Mouse (Mus musculus): ENCODE data around the gene Hoxa5. TPM values are rescaled to one million over a fixed set of nuclear protein-coding genes. Genes with fewer than 3 reads are reported as not detected.
A peak's percentile ranks its signal among the peaks of the same experiment; 100 is the strongest.

Hoxa5 gene
- polyA plus RNA-seq, 1 experiment = 0.06 TPM

GRCm38 (mm10) chr6:52196811-52197210 lies 7.6 kb downstream of the Hoxa5 start:
- no peak overlapping the region for H3K4me3 ChIP-seq (ENCODE audit: control insufficient read depth, low read depth, low read length)
- no peaks in the 10 kb centered on the region for H3K36me3 ChIP-seq (ENCODE audit: control insufficient read depth, insufficient read depth, low read length)
- peaks cover 7% of the 10 kb centered on the region for H3K4me1 ChIP-seq (ENCODE audit: control insufficient read depth, insufficient read depth, low read length)
- peaks cover 5% of the 10 kb centered on the region for H3K27me3 ChIP-seq (ENCODE audit: control insufficient read depth, insufficient read depth, low read length)
- H3K27ac ChIP-seq (ENCODE audit: control insufficient read depth, insufficient read depth, low read depth, low read length) = no peak overlapping the region
- TF ChIP-seq CTCF (IDR thresholded peaks at IDR 0.05; ENCODE audit: control insufficient read depth, insufficient read depth, insufficient replicate concordance, low read depth, low read length) (no peak), POLR2A (IDR thresholded peaks at IDR 0.05; ENCODE audit: control insufficient read depth, low read depth, low read length) (no peak)

GRCm38 (mm10) chr6:52194690-52195089 lies 9.7 kb downstream of the Hoxa5 start:
- Histone ChIP-seq H3K27ac (ENCODE audit: control insufficient read depth, insufficient read depth, low read depth, low read length) (no peak overlapping the region), H3K27me3 (ENCODE audit: control insufficient read depth, insufficient read depth, low read length) (no peaks in the 10 kb centered on the region), H3K4me3 (ENCODE audit: control insufficient read depth, low read depth, low read length) (no peak overlapping the region), H3K36me3 (ENCODE audit: control insufficient read depth, insufficient read depth, low read length) (no peaks in the 10 kb centered on the region), H3K4me1 (ENCODE audit: control insufficient read depth, insufficient read depth, low read length) (peaks cover 10% of the 10 kb centered on the region)
- TF ChIP-seq POLR2A (IDR thresholded peaks at IDR 0.05; ENCODE audit: control insufficient read depth, low read depth, low read length) (no peak), CTCF (IDR thresholded peaks at IDR 0.05; ENCODE audit: control insufficient read depth, insufficient read depth, insufficient replicate concordance, low read depth, low read length) (no peak)

GRCm38 (mm10) chr6:52191860-52192550 lies 12.4 kb downstream of the Hoxa5 start:
- H3K36me3 ChIP-seq (ENCODE audit: control insufficient read depth, insufficient read depth, low read length) = no peaks in the 10 kb centered on the region
- peak overlapping the region; percentile 96 for H3K4me3 ChIP-seq (ENCODE audit: control insufficient read depth, low read depth, low read length)
- H3K4me1 ChIP-seq (ENCODE audit: control insufficient read depth, insufficient read depth, low read length) = peaks cover 10% of the 10 kb centered on the region
- peak overlapping the region; percentile 69 for H3K27ac ChIP-seq (ENCODE audit: control insufficient read depth, insufficient read depth, low read depth, low read length)
- TF ChIP-seq POLR2A (IDR thresholded peaks at IDR 0.05; ENCODE audit: control insufficient read depth, low read depth, low read length) = peak; percentile 45; the same call in 1 of the 2 replicates
- no peak for TF ChIP-seq CTCF (IDR thresholded peaks at IDR 0.05; ENCODE audit: control insufficient read depth, insufficient read depth, insufficient replicate concordance, low read depth, low read length)
- no peaks in the 10 kb centered on the region for H3K27me3 ChIP-seq (ENCODE audit: control insufficient read depth, insufficient read depth, low read length)

- Histone ChIP-seq H3K27me3 (ENCODE audit: control insufficient read depth, insufficient read depth, low read length) (no peaks in the 10 kb centered on the region), H3K4me3 (ENCODE audit: control insufficient read depth, low read depth, low read length) (peak within 1 kb of the TSS; percentile 96), H3K27ac (ENCODE audit: control insufficient read depth, insufficient read depth, low read depth, low read length) (peak within 1 kb of the TSS; percentile 69), H3K4me1 (ENCODE audit: control insufficient read depth, insufficient read depth, low read length) (peaks cover 10% of the 10 kb centered on the region), H3K36me3 (ENCODE audit: control insufficient read depth, insufficient read depth, low read length) (no peaks in the 10 kb centered on the region)
- TF ChIP-seq CTCF (IDR thresholded peaks at IDR 0.05; ENCODE audit: control insufficient read depth, insufficient read depth, insufficient replicate concordance, low read depth, low read length) (no peak), POLR2A (IDR thresholded peaks at IDR 0.05; ENCODE audit: control insufficient read depth, low read depth, low read length) (no peak)
Measured at GRCm38 (mm10) chr6:52190906-52191810, 13.2 kb downstream of the Hoxa5 start, which contains the start of gene Hoxa4. Gene Hoxa4, minus strand, starts transcription at chr6:52191753.

- Histone ChIP-seq H3K27ac (ENCODE audit: control insufficient read depth, insufficient read depth, low read depth, low read length) (peak overlapping the region; percentile 58), H3K4me1 (ENCODE audit: control insufficient read depth, insufficient read depth, low read length) (peaks cover 11% of the 10 kb centered on the region), H3K36me3 (ENCODE audit: control insufficient read depth, insufficient read depth, low read length) (no peaks in the 10 kb centered on the region), H3K4me3 (ENCODE audit: control insufficient read depth, low read depth, low read length) (peak overlapping the region; percentile 87), H3K27me3 (ENCODE audit: control insufficient read depth, insufficient read depth, low read length) (no peaks in the 10 kb centered on the region)
- no peak for TF ChIP-seq POLR2A (IDR thresholded peaks at IDR 0.05; ENCODE audit: control insufficient read depth, low read depth, low read length)
- TF ChIP-seq CTCF (IDR thresholded peaks at IDR 0.05; ENCODE audit: control insufficient read depth, insufficient read depth, insufficient replicate concordance, low read depth, low read length) = no peak
Measured at GRCm38 (mm10) chr6:52190410-52190809, 14.0 kb downstream of the Hoxa5 start.

GRCm38 (mm10) chr6:52189909-52190308 lies 14.5 kb downstream of the Hoxa5 start:
- Histone ChIP-seq H3K27me3 (ENCODE audit: control insufficient read depth, insufficient read depth, low read length) (no peaks in the 10 kb centered on the region), H3K4me1 (ENCODE audit: control insufficient read depth, insufficient read depth, low read length) (peaks cover 13% of the 10 kb centered on the region), H3K4me3 (ENCODE audit: control insufficient read depth, low read depth, low read length) (no peak overlapping the region; the same call in 1 of the 2 replicates), H3K36me3 (ENCODE audit: control insufficient read depth, insufficient read depth, low read length) (no peaks in the 10 kb centered on the region), H3K27ac (ENCODE audit: control insufficient read depth, insufficient read depth, low read depth, low read length) (peak overlapping the region; percentile 58)
- TF ChIP-seq CTCF (IDR thresholded peaks at IDR 0.05; ENCODE audit: control insufficient read depth, insufficient read depth, insufficient replicate concordance, low read depth, low read length) (no peak), POLR2A (IDR thresholded peaks at IDR 0.05; ENCODE audit: control insufficient read depth, low read depth, low read length) (no peak)

- Histone ChIP-seq H3K4me3 (ENCODE audit: control insufficient read depth, low read depth, low read length) (no peak overlapping the region), H3K27ac (ENCODE audit: control insufficient read depth, insufficient read depth, low read depth, low read length) (no peak overlapping the region)
Measured at GRCm38 (mm10) chr6:52189172-52189591, 15.2 kb downstream of the Hoxa5 start.

More at GRCm38 (mm10) chr6:52189172-52189591, 15.2 kb downstream of the Hoxa5 start:
- Histone ChIP-seq H3K36me3 (ENCODE audit: control insufficient read depth, insufficient read depth, low read length) (no peaks in the 10 kb centered on the region), H3K4me1 (ENCODE audit: control insufficient read depth, insufficient read depth, low read length) (peaks cover 13% of the 10 kb centered on the region), H3K27me3 (ENCODE audit: control insufficient read depth, insufficient read depth, low read length) (no peaks in the 10 kb centered on the region)
- TF ChIP-seq CTCF (IDR thresholded peaks at IDR 0.05; ENCODE audit: control insufficient read depth, insufficient read depth, insufficient replicate concordance, low read depth, low read length) = no peak
- TF ChIP-seq POLR2A (IDR thresholded peaks at IDR 0.05; ENCODE audit: control insufficient read depth, low read depth, low read length) = no peak

Measured in testis, adult 2 months (tissue).